Mouse (Mus musculus) neural tube, embryonic 13.5 days (tissue): ENCODE data around the gene Gm21822. TPM values are rescaled to one million over a fixed set of nuclear protein-coding genes. Genes with fewer than 3 reads are reported as not detected.
"Not testable (repeated sequence)": the region's sequence is repeated elsewhere in the genome, so short reads cannot be mapped to it uniquely, and the experiment has no call there.

Source experiments
- ATAC-seq: fragments of 200-750 bp; cut with Nextera tagmentation; 2 replicates; pipeline ENCODE4 v1.8.0; 2017; ENCODE audit warnings: low read depth, mild to moderate bottlenecking, moderate TSS enrichment, moderate library complexity
- H3K27ac ChIP-seq: fragments of 300-500 bp; sonication (generic); replicated peaks from 2 replicates; pipeline ENCODE4 v1.5.1; 2015; ENCODE audit warnings: moderate library complexity, mild to moderate bottlenecking, inconsistent platforms
- H3K27me3 ChIP-seq: fragments of 300-500 bp; sonication (generic); 2 replicates; pipeline ENCODE4 v1.6.1; 2015; ENCODE audit warnings: mild to moderate bottlenecking, inconsistent platforms
- H3K36me3 ChIP-seq: fragments of 300-500 bp; sonication (generic); 2 replicates; pipeline ENCODE4 v1.6.1; 2015; ENCODE audit warnings: mild to moderate bottlenecking, inconsistent platforms
- H3K4me1 ChIP-seq: fragments of 300-500 bp; sonication (generic); replicated peaks from 2 replicates; pipeline ENCODE4 v1.6.1; 2015; ENCODE audit warnings: inconsistent platforms
- H3K4me2 ChIP-seq: fragments of 300-500 bp; sonication (generic); 2 replicates; pipeline ENCODE4 v1.6.1; 2015; ENCODE audit warnings: inconsistent platforms, mild to moderate bottlenecking, moderate library complexity
- H3K4me3 ChIP-seq: fragments of 300-500 bp; sonication (generic); 2 replicates; pipeline ENCODE4 v1.5.1; 2015; ENCODE audit warnings: mild to moderate bottlenecking, inconsistent platforms
- H3K9ac ChIP-seq: fragments of 300-500 bp; sonication (generic); 2 replicates; pipeline ENCODE4 v1.6.1; 2015; ENCODE audit warnings: moderate library complexity, mild to moderate bottlenecking, inconsistent platforms
- H3K9me3 ChIP-seq: fragments of 300-500 bp; sonication (generic); 2 replicates; pipeline ENCODE4 v1.6.1; 2016; ENCODE audit warnings: inconsistent platforms
- WGBS: fragments of 180-500 bp; shearing (Covaris S2); methylation state at CpG from one replicate; pipeline ENCODE4 v1.1.7; 2015; 5-methylcytosine and 5-hydroxymethylcytosine counted together
- polyA plus RNA-seq: library from polyadenylated mRNA; unstranded; fragments of >200 nt; fragmentation: Nextera tagmentation; extraction: Ambion mirVana; gene quantifications from 2 replicates; pipeline ENCODE4 v1.2.1, GENCODE M21; 2015

The Gm21822 gene
- not detected in 2 replicates for polyA plus RNA-seq

GRCm38 (mm10) chrY:18654182-18654581, at the start of gene Gm21822:
Gm21822 (plus strand) TSS chrY:18654482.
- H3K4me1 ChIP-seq, H3K27ac ChIP-seq, H3K4me2 ChIP-seq, H3K9ac ChIP-seq, H3K9me3 ChIP-seq, ATAC-seq, H3K27me3 ChIP-seq, H3K36me3 ChIP-seq, H3K4me3 ChIP-seq: not testable (repeated sequence)
- no CpG with 5 or more reads among the region's 3 CpGs for WGBS
